Mouse (Mus musculus): Measurements from ENCODE around the gene Stt3a.

Stt3a gene

GRCm38 (mm10) chr9:36767203-36768143, at the start of gene Stt3a:
Stt3a (minus strand) TSS chr9:36767679.
- DNase-seq: peak; percentile 91 to 98

- no peak for DNase-seq
These were observed 47.0 kb upstream of the Stt3a start for GRCm38 (mm10) chr9:36814486-36814885.

GRCm38 (mm10) chr9:36808126-36808785, 40.8 kb upstream of the Stt3a start:
- DNase-seq: no peak

- no peak for DNase-seq
These were observed 37.9 kb upstream of the Stt3a start for GRCm38 (mm10) chr9:36805256-36805975.

- DNase-seq: no peak
These were observed 36.4 kb upstream of the Stt3a start for GRCm38 (mm10) chr9:36803926-36804325.

- no peak for DNase-seq
These were observed 35.9 kb upstream of the Stt3a start for GRCm38 (mm10) chr9:36803386-36803785.

GRCm38 (mm10) chr9:36802951-36803350, 35.5 kb upstream of the Stt3a start:
- no peak for DNase-seq

- DNase-seq: no peak
These were observed 34.5 kb upstream of the Stt3a start for GRCm38 (mm10) chr9:36801961-36802360.

- DNase-seq: peak; percentile 80 to 86
These were observed 29.5 kb upstream of the Stt3a start, which contains the start of gene Ei24 for GRCm38 (mm10) chr9:36796781-36797555. Ei24 (minus strand) TSS chr9:36797393.

- no peak for DNase-seq
These were observed 28.7 kb upstream of the Stt3a start for GRCm38 (mm10) chr9:36796224-36796623.

GRCm38 (mm10) chr9:36795556-36795955, 28.1 kb upstream of the Stt3a start:
- no peak for DNase-seq

GRCm38 (mm10) chr9:36794487-36794886, 27.0 kb upstream of the Stt3a start:
- no peak for DNase-seq

- DNase-seq: no peak
These were observed 24.7 kb upstream of the Stt3a start for GRCm38 (mm10) chr9:36792191-36792590.

GRCm38 (mm10) chr9:36783921-36784320, 16.4 kb upstream of the Stt3a start:
- no peak for DNase-seq

GRCm38 (mm10) chr9:36769048-36769413, 1.6 kb upstream of the Stt3a start:
- DNase-seq: no peak

GRCm38 (mm10) chr9:36768156-36769047, 923 bp upstream of the Stt3a start:
- DNase-seq: peak; percentile 42 to 50

- no peak for DNase-seq
These were observed 3.1 kb downstream of the Stt3a start for GRCm38 (mm10) chr9:36764378-36764777.

GRCm38 (mm10) chr9:36727034-36727755, 40.3 kb downstream of the Stt3a start, which contains the start of gene Chek1:
Chek1 (minus strand) TSS chr9:36727065.
- DNase-seq: no peak

GRCm38 (mm10) chr9:36726131-36727033, 41.1 kb downstream of the Stt3a start:
- peak; percentile 88 for DNase-seq

Measured in thymus, postnatal 36 days (tissue).